Mouse (Mus musculus) cerebellum, postnatal 36 days (tissue): Measurements from ENCODE around the gene Epas1.

ENCODE experiments used
- DNase-seq, 2 experiments: peaks; one replicate each; pipeline ENCODE4 v3.0.0; 2021 to 2022; ENCODE audit warnings: mixed read lengths in 2 of 2

Epas1 gene

GRCm38 (mm10) chr17:86753130-86753821 lies at the start of gene Epas1:
Gene Epas1 (plus strand): TSS chr17:86753700.
- peak; percentile 43 to 57 for DNase-seq

- DNase-seq, result no peak
Observed at GRCm38 (mm10) chr17:86705236-86705635, 48.3 kb upstream of the Epas1 start.

GRCm38 (mm10) chr17:86706467-86706866 lies 47.0 kb upstream of the Epas1 start:
- DNase-seq, result no peak

- no peak for DNase-seq
Observed at GRCm38 (mm10) chr17:86709803-86710202, 43.7 kb upstream of the Epas1 start.

GRCm38 (mm10) chr17:86710379-86710778 lies 43.1 kb upstream of the Epas1 start:
- no peak for DNase-seq

- DNase-seq, result no peak
Observed at GRCm38 (mm10) chr17:86711949-86712348, 41.6 kb upstream of the Epas1 start.

- DNase-seq, result no peak
Observed at GRCm38 (mm10) chr17:86712601-86713000, 40.9 kb upstream of the Epas1 start.

- no peak for DNase-seq
Observed at GRCm38 (mm10) chr17:86713591-86713990, 39.9 kb upstream of the Epas1 start.

- no peak for DNase-seq
Observed at GRCm38 (mm10) chr17:86724786-86725415, 28.6 kb upstream of the Epas1 start.

- no peak for DNase-seq
Observed at GRCm38 (mm10) chr17:86726480-86726879, 27.0 kb upstream of the Epas1 start.

GRCm38 (mm10) chr17:86727031-86727430 lies 26.5 kb upstream of the Epas1 start:
- no peak for DNase-seq

- no peak for DNase-seq
Observed at GRCm38 (mm10) chr17:86731273-86731672, 22.2 kb upstream of the Epas1 start.

- DNase-seq, result peak; percentile 28 to 46
Observed at GRCm38 (mm10) chr17:86732024-86732423, 21.5 kb upstream of the Epas1 start.

GRCm38 (mm10) chr17:86732522-86732921 lies 21.0 kb upstream of the Epas1 start:
- no peak for DNase-seq

GRCm38 (mm10) chr17:86733644-86734043 lies 19.9 kb upstream of the Epas1 start:
- no peak for DNase-seq

GRCm38 (mm10) chr17:86738477-86738876 lies 15.0 kb upstream of the Epas1 start:
- DNase-seq, result no peak

- no peak for DNase-seq
Observed at GRCm38 (mm10) chr17:86743351-86743941, 10.1 kb upstream of the Epas1 start.

GRCm38 (mm10) chr17:86744943-86745342 lies 8.6 kb upstream of the Epas1 start:
- DNase-seq, result no peak

- no peak for DNase-seq
Observed at GRCm38 (mm10) chr17:86751373-86751871, 2.1 kb upstream of the Epas1 start.

- DNase-seq, result peak in 1 of 2 experiments; percentile 20
Observed at GRCm38 (mm10) chr17:86753931-86754805, 668 bp downstream of the Epas1 start.

- peak in 1 of 2 experiments; percentile 12 for DNase-seq
Observed at GRCm38 (mm10) chr17:86754806-86755571, 1.5 kb downstream of the Epas1 start.

GRCm38 (mm10) chr17:86755581-86756195 lies 2.2 kb downstream of the Epas1 start:
- no peak for DNase-seq
